Mouse (Mus musculus) right cerebral cortex, postnatal 14 days (tissue): Measurements from ENCODE around the gene Zfp58.
A peak's percentile ranks its signal among the peaks of the same experiment; 100 is the strongest.
"Not testable (repeated sequence)": the region's sequence is repeated elsewhere in the genome, so short reads cannot be mapped to it uniquely, and the experiment has no call there.

Experiments used
- DNase-seq: peaks from one replicate; pipeline ENCODE4 v3.0.0; 2022

Zfp58 gene

GRCm38 (mm10) chr13:67500084-67500719 lies at the start of gene Zfp58:
Gene Zfp58, minus strand, starts transcription at chr13:67500555.
- DNase-seq: peak; percentile 59

- DNase-seq: no peak
Observed at GRCm38 (mm10) chr13:67545941-67546340, 45.6 kb upstream of the Zfp58 start.

- DNase-seq: no peak
Observed at GRCm38 (mm10) chr13:67527049-67527730, 26.8 kb upstream of the Zfp58 start.

DNA sequence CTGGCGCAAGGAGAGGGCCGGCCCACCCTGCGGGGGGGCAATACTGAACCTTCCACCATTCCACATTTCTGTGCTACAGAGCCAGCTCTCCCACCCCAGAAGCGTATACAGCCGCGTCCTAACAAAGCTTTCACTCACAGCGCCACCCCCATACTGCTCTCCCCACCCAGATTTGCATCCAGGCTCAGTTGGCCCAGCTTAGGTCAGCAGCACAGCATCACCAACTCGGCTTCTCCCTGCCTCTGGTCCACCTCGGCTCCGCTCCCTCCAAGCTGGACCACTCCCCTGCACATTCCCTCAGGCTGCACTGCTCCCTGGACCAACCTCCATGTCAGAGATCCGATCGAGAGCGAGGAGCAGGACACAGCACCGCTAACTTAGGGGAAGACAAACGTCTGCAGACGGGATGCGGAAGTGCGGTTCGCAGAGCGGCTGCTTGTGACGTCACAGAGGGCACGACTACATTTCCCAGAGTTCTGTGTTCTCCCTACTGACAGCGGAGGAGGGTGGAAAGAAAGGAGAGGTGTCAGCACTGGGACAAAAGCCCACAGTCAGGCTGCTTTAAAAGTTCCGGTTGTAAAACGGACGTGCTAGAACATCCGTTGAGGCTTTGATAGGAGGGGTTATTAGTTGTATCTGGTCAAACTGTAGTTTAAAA lies 25.5 kb upstream of the Zfp58 start, which contains the start of the genes Gm26965 and Zfp87:
TSS of gene Gm26965 (minus strand) at position 399 of the 658 bp plus-strand sequence.
TSS of gene Zfp87 (minus strand) at position 425 of the 658 bp plus-strand sequence.
- DNase-seq: peak; percentile 87

DNA sequence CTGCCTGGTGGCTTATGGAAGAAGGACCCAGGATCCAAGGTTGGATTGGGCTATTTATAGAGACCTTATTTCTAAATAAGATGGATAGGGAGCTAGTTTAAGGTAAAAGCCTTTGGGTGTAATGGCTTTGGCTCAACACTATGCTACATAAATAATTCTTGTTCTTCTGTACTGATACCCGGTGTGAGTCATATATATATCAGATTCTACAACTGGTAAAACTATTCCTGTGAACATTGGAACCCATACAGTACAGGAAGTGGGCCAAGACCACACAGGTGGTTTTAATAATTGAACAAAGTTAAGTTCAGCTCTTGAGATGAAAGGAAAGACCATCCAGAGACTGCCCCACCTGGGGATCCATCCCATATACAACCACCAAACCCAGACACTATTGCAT lies 553 bp upstream of the Zfp58 start:
- DNase-seq: no peak

DNA sequence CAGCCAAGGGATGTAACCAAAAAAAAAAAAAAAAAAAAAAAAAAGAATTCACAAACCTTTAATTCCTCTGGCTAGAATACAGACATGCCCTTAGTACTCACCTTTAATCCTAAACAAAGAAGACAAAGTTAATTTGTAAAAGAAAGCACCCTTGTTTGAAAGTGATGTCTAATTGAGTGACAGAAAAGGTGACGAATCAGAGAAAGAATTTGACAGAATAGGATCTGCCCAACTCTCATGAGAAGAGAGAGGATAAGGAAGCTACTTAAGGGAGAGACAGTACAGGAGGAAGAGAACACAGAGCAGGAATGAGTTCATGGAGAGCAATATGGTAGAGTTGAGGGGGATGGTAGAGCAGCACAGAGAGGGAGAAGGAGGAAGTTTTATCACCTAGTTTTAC lies 4.7 kb downstream of the Zfp58 start:
- no peak for DNase-seq

GRCm38 (mm10) chr13:67484424-67484811 lies 15.9 kb downstream of the Zfp58 start:
- no peak for DNase-seq

DNA sequence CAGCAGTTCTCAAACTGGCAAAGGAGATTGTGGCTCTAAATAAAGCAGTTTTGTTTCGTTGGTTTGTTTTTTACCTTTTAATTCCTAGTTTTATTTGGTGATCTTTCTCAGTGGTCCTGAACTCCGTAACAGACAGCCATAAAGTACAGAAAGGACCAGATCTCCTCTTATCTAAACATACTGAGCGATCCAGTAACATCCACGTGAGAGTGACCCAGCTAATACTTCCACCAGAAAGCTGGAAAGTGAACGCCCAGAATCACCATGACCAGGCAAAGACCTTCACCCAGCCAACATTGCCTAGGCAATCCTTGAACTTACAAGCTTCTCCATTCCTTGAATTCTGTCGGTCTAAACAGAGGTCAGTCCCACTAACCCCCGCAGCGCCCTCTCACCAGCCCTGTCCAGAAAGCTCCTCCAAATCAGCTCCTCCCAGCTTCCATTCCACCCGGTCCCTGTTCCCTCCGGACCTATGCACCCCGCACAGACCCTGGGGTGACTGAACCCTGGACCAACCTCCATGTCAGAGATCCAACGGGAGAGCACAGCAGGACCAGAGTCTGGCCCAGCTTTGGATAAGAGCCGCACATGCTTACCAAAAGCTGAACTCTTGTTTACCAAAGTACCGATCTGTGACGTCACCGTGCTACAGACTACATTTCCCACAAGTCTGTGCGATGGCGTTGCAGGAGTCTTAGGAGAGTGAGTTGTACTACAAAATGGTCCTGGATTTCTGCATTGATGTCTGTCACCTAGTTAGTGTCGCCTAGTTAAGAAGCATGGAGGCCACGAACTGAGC lies 16.5 kb downstream of the Zfp58 start, which contains the start of gene Zfp874b:
TSS of gene Zfp874b (minus strand) at position 634 of the 799 bp plus-strand sequence.
- peak; percentile 72 for DNase-seq

DNA sequence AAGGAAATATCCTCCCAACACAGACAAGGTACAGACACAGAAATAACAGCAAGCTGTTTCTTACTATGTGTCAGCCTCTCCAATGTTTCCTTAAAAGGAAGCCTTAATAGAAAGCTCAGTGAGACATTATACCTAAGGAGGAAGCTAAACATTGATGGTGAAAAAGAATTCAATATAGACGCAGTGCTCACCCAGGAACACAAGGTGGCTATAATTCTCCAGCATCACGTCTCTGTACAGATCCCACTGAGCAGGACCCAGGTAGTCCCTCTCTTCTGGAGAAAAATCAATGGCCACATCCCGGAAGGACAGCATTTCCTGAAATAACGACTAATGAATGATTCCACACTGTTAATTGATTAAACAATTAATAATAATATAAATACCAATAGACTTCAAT lies 18.8 kb downstream of the Zfp58 start:
- DNase-seq: no peak

GRCm38 (mm10) chr13:67469274-67469673 lies 31.1 kb downstream of the Zfp58 start:
- no peak for DNase-seq

- DNase-seq: not testable (repeated sequence)
Observed at GRCm38 (mm10) chr13:67463506-67464185, 36.7 kb downstream of the Zfp58 start.

DNA sequence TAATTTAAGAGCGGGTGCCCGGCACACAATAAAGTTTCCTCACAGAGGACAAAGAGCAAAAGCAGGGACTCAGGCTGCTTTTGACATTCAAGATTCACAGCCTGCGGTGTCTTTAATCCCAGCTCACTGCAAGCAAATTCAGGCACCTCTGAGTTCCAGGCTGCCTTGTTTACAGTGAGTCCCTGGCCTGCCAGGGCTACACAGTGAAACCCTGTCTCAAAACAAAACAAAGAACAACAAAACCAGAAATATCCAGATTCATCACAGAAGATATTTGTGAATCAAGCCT lies 48.4 kb downstream of the Zfp58 start:
- no peak for DNase-seq

DNA sequence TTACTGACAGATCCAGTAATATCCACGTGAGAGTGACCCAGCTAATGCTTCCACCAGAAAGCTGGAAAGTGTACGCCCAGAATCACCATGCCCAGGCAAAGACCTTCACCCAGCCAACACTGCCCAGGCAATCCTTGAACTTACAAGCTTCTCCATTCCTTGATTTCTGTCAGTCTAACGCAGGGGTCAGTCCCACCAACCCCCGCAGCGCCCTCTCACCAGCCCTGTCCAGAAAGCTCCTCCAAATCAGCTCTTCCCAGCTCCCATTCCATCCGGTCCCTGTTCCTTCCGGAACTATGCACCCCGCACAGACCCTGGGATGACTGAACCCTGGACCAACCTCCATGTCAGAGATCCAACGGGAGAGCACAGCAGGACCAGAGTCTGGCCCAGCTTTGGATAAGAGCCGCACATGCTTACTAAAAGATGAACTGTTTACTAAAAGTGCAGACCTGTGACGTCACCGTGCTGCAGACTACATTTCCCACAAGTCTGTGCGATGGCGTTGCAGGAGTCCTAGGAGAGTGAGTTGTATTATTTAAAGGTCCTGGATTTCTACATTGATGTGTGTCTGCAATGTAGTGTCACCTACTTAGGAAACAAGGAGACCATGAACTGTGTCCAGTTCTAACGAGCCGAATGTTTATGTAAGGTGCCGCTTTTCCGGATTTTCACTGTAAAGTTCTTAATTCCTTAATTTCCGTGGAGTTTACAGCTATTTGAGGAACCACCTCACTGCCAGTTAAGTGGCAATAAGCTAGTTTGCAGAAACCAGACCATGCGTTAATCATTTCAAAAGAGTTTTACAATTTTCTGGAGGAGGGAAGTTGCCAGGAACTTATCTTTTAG lies 49.0 kb downstream of the Zfp58 start, which contains the start of gene Zfp874a:
TSS of gene Zfp874a (minus strand) at position 453 of the 849 bp plus-strand sequence.
- peak; percentile 80 for DNase-seq
